ENCODE assay signal across 7 mouse cellular contexts in genomic region chr9:64119898-64120297, GRCm38 (mm10). TPM values are rescaled to one million over a fixed set of nuclear protein-coding genes. Genes with fewer than 3 reads are reported as not detected.
DNase-seq lines count a peak whose midpoint lies in the region; ATAC-seq and TF ChIP-seq lines count a peak whose summit lies in the region.

No protein-coding gene starts in this region.

- H3K4me2 ChIP-seq in kidney, embryonic 14.5 days (replicated peaks; ENCODE audit: low read depth, low read length): no peak overlapping the region
- 0 out of 2 replicates have a peak overlapping the region, but pooled peaks have one; percentile 23 for H3K4me2 ChIP-seq in liver, embryonic 13.5 days

- peaks cover 3% of the 10 kb centered on the region; the same call in 1 of the 2 replicates for H3K4me1 ChIP-seq in kidney, adult 2 months (ENCODE audit: control insufficient read depth, insufficient read depth, low read length)
- 0 out of 2 replicates have a peak, but pooled peaks cover 5% of the 10 kb centered on the region for H3K4me1 ChIP-seq in kidney, embryonic 14.5 days (ENCODE audit: control insufficient read depth, insufficient read depth, low read length)
- peaks cover 8% of the 10 kb centered on the region for H3K4me1 ChIP-seq in G1E (ENCODE audit: insufficient read depth, low read depth, low read length)
- peaks cover 4% of the 10 kb centered on the region for H3K4me1 ChIP-seq in bone marrow macrophage, adult 2 months (ENCODE audit: control insufficient read depth, insufficient read depth, low read length)
- peaks cover 9% of the 10 kb centered on the region for H3K4me1 ChIP-seq in liver, embryonic 13.5 days (replicated peaks)
- H3K4me1 ChIP-seq in small intestine, adult 2 months (ENCODE audit: control insufficient read depth, insufficient read depth, insufficient read length, low read length): peaks cover 6% of the 10 kb centered on the region; the same call in 1 of the 2 replicates

- no peak for TF ChIP-seq POLR2A in kidney, adult 2 months (IDR thresholded peaks at IDR 0.05; ENCODE audit: low read depth, low read length)
- no peak for TF ChIP-seq POLR2A in bone marrow macrophage, adult 2 months (IDR thresholded peaks at IDR 0.05; ENCODE audit: borderline replicate concordance, low read depth, low read length)
- TF ChIP-seq POLR2A in small intestine, adult 2 months (IDR thresholded peaks at IDR 0.05; ENCODE audit: low read depth, low read length): no peak

- H3K9ac ChIP-seq in kidney, embryonic 14.5 days (ENCODE audit: low read depth, low read length): no peak overlapping the region
- no peak overlapping the region for H3K9ac ChIP-seq in liver, embryonic 13.5 days

- no peak overlapping the region for H3K27ac ChIP-seq in kidney, adult 2 months (ENCODE audit: insufficient read depth, low read depth, low read length)
- no peak overlapping the region for H3K27ac ChIP-seq in kidney, embryonic 14.5 days (ENCODE audit: low read depth, low read length)
- no peak overlapping the region for H3K27ac ChIP-seq in bone marrow macrophage, adult 2 months (ENCODE audit: insufficient read depth, low read depth, low read length)
- H3K27ac ChIP-seq in liver, embryonic 13.5 days: no peak overlapping the region
- no peak overlapping the region for H3K27ac ChIP-seq in small intestine, adult 2 months (ENCODE audit: insufficient read depth, low read depth, low read length)

- 37% methylated on average over 8 of the region's 8 CpGs for WGBS in kidney, adult 2 months
- 40% methylated on average over 8 of the region's 8 CpGs for WGBS in kidney, embryonic 14.5 days
- whole genome bisulfite sequencing in liver, embryonic 13.5 days (ENCODE audit: insufficient replicate concordance): 14% methylated on average over 8 of the region's 8 CpGs
- 34% methylated on average over 8 of the region's 8 CpGs for WGBS in small intestine, adult 2 months

- no peak for ATAC-seq in kidney, embryonic 14.5 days (ENCODE audit: low FRiP score, low TSS enrichment)
- no peak; the same call in 1 of the 2 replicates for ATAC-seq in G1E (ENCODE audit: extremely low read depth, insufficient number of reproducible peaks, low FRiP score, poor library complexity, severe bottlenecking)
- ATAC-seq in granulocyte monocyte progenitor cell, adult 5-6 weeks (replicated peaks; ENCODE audit: poor library complexity, severe bottlenecking): peak; percentile 57
- ATAC-seq in liver, embryonic 13.5 days (ENCODE audit: low read depth): no peak

- no peaks in the 10 kb centered on the region for H3K27me3 ChIP-seq in kidney, adult 2 months (replicated peaks; ENCODE audit: control insufficient read depth, insufficient read depth, low read length)
- no peaks in the 10 kb centered on the region for H3K27me3 ChIP-seq in kidney, embryonic 14.5 days (ENCODE audit: control insufficient read depth, insufficient read depth, low read length)
- H3K27me3 ChIP-seq in G1E (ENCODE audit: insufficient read depth, low read length): peaks cover 61% of the 10 kb centered on the region
- H3K27me3 ChIP-seq in liver, embryonic 13.5 days: no peaks in the 10 kb centered on the region
- H3K27me3 ChIP-seq in small intestine, adult 2 months (ENCODE audit: control insufficient read depth, insufficient read depth, low read length): no peaks in the 10 kb centered on the region

- no peaks in the 10 kb centered on the region for H3K9me3 ChIP-seq in kidney, embryonic 14.5 days (ENCODE audit: control insufficient read depth, low read length)
- H3K9me3 ChIP-seq in G1E (replicated peaks): no peaks in the 10 kb centered on the region
- no peaks in the 10 kb centered on the region for H3K9me3 ChIP-seq in liver, embryonic 13.5 days (replicated peaks)

- peak; percentile 51 for DNase-seq in kidney, adult 2 months
- peak; percentile 34 for DNase-seq in G1E (ENCODE audit: low spot score)
- DNase-seq in liver, embryonic 13.5 days: peak; percentile 71

- H3K4me3 ChIP-seq in kidney, adult 2 months (ENCODE audit: insufficient read depth, low read depth, low read length): no peak overlapping the region
- H3K4me3 ChIP-seq in kidney, embryonic 14.5 days (ENCODE audit: low read length): no peak overlapping the region
- H3K4me3 ChIP-seq in G1E (ENCODE audit: low read depth, low read length): no peak overlapping the region
- no peak overlapping the region for H3K4me3 ChIP-seq in bone marrow macrophage, adult 2 months (ENCODE audit: insufficient read depth, low read length)
- no peak overlapping the region for H3K4me3 ChIP-seq in liver, embryonic 13.5 days (replicated peaks)
- no peak overlapping the region for H3K4me3 ChIP-seq in small intestine, adult 2 months (ENCODE audit: low read depth, low read length)

- no peaks in the 10 kb centered on the region for H3K36me3 ChIP-seq in kidney, adult 2 months (ENCODE audit: control insufficient read depth, insufficient read depth, low read length)
- no peaks in the 10 kb centered on the region for H3K36me3 ChIP-seq in kidney, embryonic 14.5 days (ENCODE audit: control insufficient read depth, insufficient read depth, low read length)
- H3K36me3 ChIP-seq in G1E (replicated peaks): no peaks in the 10 kb centered on the region
- H3K36me3 ChIP-seq in liver, embryonic 13.5 days: no peaks in the 10 kb centered on the region
- no peaks in the 10 kb centered on the region for H3K36me3 ChIP-seq in small intestine, adult 2 months (ENCODE audit: control insufficient read depth, insufficient read depth, low read length)

- peak; percentile 96 for TF ChIP-seq CTCF in kidney, adult 2 months (conservative IDR thresholded peaks at IDR 0.05; ENCODE audit: insufficient read depth, insufficient read length, low read depth, low read length)
- TF ChIP-seq CTCF in G1E (IDR thresholded peaks at IDR 0.05; ENCODE audit: low read depth, low read length): peak; percentile 79
- peak; percentile 95 for TF ChIP-seq CTCF in bone marrow macrophage, adult 2 months (IDR thresholded peaks at IDR 0.05; ENCODE audit: low read depth, low read length)
- peak; percentile 87; the same call in 1 of the 2 replicates for TF ChIP-seq CTCF in small intestine, adult 2 months (IDR thresholded peaks at IDR 0.05; ENCODE audit: extremely low read depth, insufficient read length, insufficient replicate concordance, low read depth, low read length)

RNA-seq across cellular contexts. Expression of gene Lctl, which starts 3.0 kb away (rescaled TPM):
- polyA plus RNA-seq in kidney, adult 2 months (2012; rRNA removed): 5.1 and 6.9 TPM in 2 replicates
- 0.16 and 0.19 TPM in 2 replicates for polyA plus RNA-seq in kidney, embryonic 14.5 days (2014; fragmentation: Nextera tagmentation; extraction: Ambion mirVana)
- total RNA-seq in G1E (2014; fragmentation: Nextera tagmentation): not detected in 2 replicates
- 0.12 TPM in 1 of 2 replicates, not detected in the other for total RNA-seq in G1E (2017)
- polyA plus RNA-seq in G1E (2012): not detected in 2 replicates
- not detected in 2 replicates for polyA plus RNA-seq in bone marrow macrophage, adult 2 months (2012; ENCODE audit: insufficient read depth, insufficient read length, missing spikeins)
- total RNA-seq in granulocyte monocyte progenitor cell, adult 5-6 weeks (2014; fragmentation: Nextera tagmentation): not detected in 2 replicates
- 0.15 and 0.39 TPM in 2 replicates for total RNA-seq in granulocyte monocyte progenitor cell, adult 5-6 weeks (2017)
- polyA plus RNA-seq in liver, embryonic 13.5 days (2015; fragmentation: Nextera tagmentation; extraction: Ambion mirVana): not detected in 2 replicates
- 0.17 and 0.98 TPM in 2 replicates for polyA plus RNA-seq in small intestine, adult 2 months (2012; rRNA removed)

RNA-seq across cellular contexts. Expression of gene Zwilch, which starts 53.0 kb away (rescaled TPM):
- polyA plus RNA-seq in kidney, adult 2 months (2012; rRNA removed): 0.35 and 0.77 TPM in 2 replicates
- 17.3 and 34.4 TPM in 2 replicates for polyA plus RNA-seq in kidney, embryonic 14.5 days (2014; fragmentation: Nextera tagmentation; extraction: Ambion mirVana)
- total RNA-seq in G1E (2014; fragmentation: Nextera tagmentation) (163 and 180 TPM in 2 replicates), G1E (2017) (189 and 202 TPM in 2 replicates)
- polyA plus RNA-seq in G1E (2012): 9.1 and 14.2 TPM in 2 replicates
- 16.9 and 22.3 TPM in 2 replicates for polyA plus RNA-seq in bone marrow macrophage, adult 2 months (2012; ENCODE audit: insufficient read depth, insufficient read length, missing spikeins)
- total RNA-seq in granulocyte monocyte progenitor cell, adult 5-6 weeks (2014; fragmentation: Nextera tagmentation): 61.4 and 63.4 TPM in 2 replicates
- 98.1 and 118 TPM in 2 replicates for total RNA-seq in granulocyte monocyte progenitor cell, adult 5-6 weeks (2017)
- polyA plus RNA-seq in liver, embryonic 13.5 days (2015; fragmentation: Nextera tagmentation; extraction: Ambion mirVana): 14.7 and 17.6 TPM in 2 replicates
- 0.70 and 1.9 TPM in 2 replicates for polyA plus RNA-seq in small intestine, adult 2 months (2012; rRNA removed)

RNA-seq across cellular contexts. Expression of gene Rpl4, which starts 53.3 kb away (rescaled TPM):
- polyA plus RNA-seq in kidney, adult 2 months (2012; rRNA removed): 373 and 421 TPM in 2 replicates
- 1,389 and 1,446 TPM in 2 replicates for polyA plus RNA-seq in kidney, embryonic 14.5 days (2014; fragmentation: Nextera tagmentation; extraction: Ambion mirVana)
- total RNA-seq in G1E (2014; fragmentation: Nextera tagmentation) (7,560 and 7,833 TPM in 2 replicates), G1E (2017) (2,308 and 2,582 TPM in 2 replicates)
- polyA plus RNA-seq in G1E (2012): 506 and 513 TPM in 2 replicates
- 1,013 and 1,015 TPM in 2 replicates for polyA plus RNA-seq in bone marrow macrophage, adult 2 months (2012; ENCODE audit: insufficient read depth, insufficient read length, missing spikeins)
- total RNA-seq in granulocyte monocyte progenitor cell, adult 5-6 weeks (2014; fragmentation: Nextera tagmentation): 3,177 and 3,393 TPM in 2 replicates
- total RNA-seq in granulocyte monocyte progenitor cell, adult 5-6 weeks (2017): 3,068 and 3,220 TPM in 2 replicates
- polyA plus RNA-seq in liver, embryonic 13.5 days (2015; fragmentation: Nextera tagmentation; extraction: Ambion mirVana): 1,021 and 1,130 TPM in 2 replicates
- polyA plus RNA-seq in small intestine, adult 2 months (2012; rRNA removed): 122 and 189 TPM in 2 replicates

RNA-seq across cellular contexts. Expression of gene Snapc5, which starts 59.2 kb away (rescaled TPM):
- 15.8 and 24.9 TPM in 2 replicates for polyA plus RNA-seq in kidney, adult 2 months (2012; rRNA removed)
- 25.7 and 37.9 TPM in 2 replicates for polyA plus RNA-seq in kidney, embryonic 14.5 days (2014; fragmentation: Nextera tagmentation; extraction: Ambion mirVana)
- total RNA-seq in G1E (2014; fragmentation: Nextera tagmentation): 14.0 and 18.8 TPM in 2 replicates
- total RNA-seq in G1E (2017): 40.4 and 45.1 TPM in 2 replicates
- polyA plus RNA-seq in G1E (2012): 1.8 and 4.4 TPM in 2 replicates
- polyA plus RNA-seq in bone marrow macrophage, adult 2 months (2012; ENCODE audit: insufficient read depth, insufficient read length, missing spikeins): 53.5 and 58.0 TPM in 2 replicates
- 27.6 and 29.8 TPM in 2 replicates for total RNA-seq in granulocyte monocyte progenitor cell, adult 5-6 weeks (2014; fragmentation: Nextera tagmentation)
- 43.3 and 52.1 TPM in 2 replicates for total RNA-seq in granulocyte monocyte progenitor cell, adult 5-6 weeks (2017)
- polyA plus RNA-seq in liver, embryonic 13.5 days (2015; fragmentation: Nextera tagmentation; extraction: Ambion mirVana): 16.6 and 16.9 TPM in 2 replicates
- 5.8 and 12.2 TPM in 2 replicates for polyA plus RNA-seq in small intestine, adult 2 months (2012; rRNA removed)
